Mouse (Mus musculus) heart, embryonic 13.5 days (tissue): ENCODE results near the gene Mef2d. TPM values are rescaled to one million over a fixed set of nuclear protein-coding genes. Genes with fewer than 3 reads are reported as not detected.

Experiments
- ATAC-seq: fragments of 200-750 bp; cut with Nextera tagmentation; 2 replicates; pipeline ENCODE4 v1.8.0; 2017; ENCODE audit warnings: moderate TSS enrichment; ENCODE audit not compliant: insufficient number of reproducible peaks, low FRiP score, low TSS enrichment; ENCODE audit errors: extremely low read depth
- H3K27ac ChIP-seq: fragments of 300-500 bp; sonication (generic); replicated peaks from 2 replicates; pipeline ENCODE4 v1.5.1; 2015; ENCODE audit warnings: moderate library complexity, mild to moderate bottlenecking, inconsistent platforms
- H3K27me3 ChIP-seq: fragments of 300-500 bp; sonication (generic); replicated peaks from 2 replicates; pipeline ENCODE4 v1.6.1; 2015; ENCODE audit warnings: mild to moderate bottlenecking, inconsistent platforms
- H3K36me3 ChIP-seq: fragments of 300-500 bp; sonication (generic); 2 replicates; pipeline ENCODE4 v1.6.1; 2015; ENCODE audit warnings: mild to moderate bottlenecking, inconsistent platforms
- H3K4me1 ChIP-seq: fragments of 300-500 bp; sonication (generic); 2 replicates; pipeline ENCODE4 v1.6.1; 2015; ENCODE audit warnings: inconsistent platforms
- H3K4me2 ChIP-seq: fragments of 300-500 bp; sonication (generic); 2 replicates; pipeline ENCODE4 v1.6.1; 2015; ENCODE audit warnings: inconsistent platforms, mild to moderate bottlenecking, moderate library complexity
- H3K4me3 ChIP-seq: fragments of 300-500 bp; sonication (generic); 2 replicates; pipeline ENCODE4 v1.5.1; 2015; ENCODE audit warnings: moderate library complexity, mild to moderate bottlenecking, inconsistent platforms
- H3K9ac ChIP-seq: fragments of 300-500 bp; sonication (generic); 2 replicates; pipeline ENCODE4 v1.6.1; 2015; ENCODE audit warnings: inconsistent platforms, mild to moderate bottlenecking, moderate library complexity
- H3K9me3 ChIP-seq: fragments of 300-500 bp; sonication (generic); 2 replicates; pipeline ENCODE4 v1.6.1; 2016; ENCODE audit warnings: inconsistent platforms
- WGBS: fragments of 180-500 bp; shearing (Covaris S2); methylation state at CpG from one replicate; pipeline ENCODE4 v1.1.7; 2015; ENCODE audit warnings: mixed read lengths; 5-methylcytosine and 5-hydroxymethylcytosine counted together
- polyA plus RNA-seq: library from polyadenylated mRNA; unstranded; fragments of >200 nt; fragmentation: Nextera tagmentation; extraction: Ambion mirVana; gene quantifications from 2 replicates; pipeline ENCODE4 v1.2.1, GENCODE M21; 2015

The Mef2d gene
- polyA plus RNA-seq, 1 experiment from 2014 or later = 37.1 TPM

GRCm38 (mm10) chr3:88203999-88204700 lies 62.0 kb downstream of the Mef2d start:
- no peak overlapping the region for H3K9ac ChIP-seq
- H3K4me2 ChIP-seq = no peak overlapping the region
- H3K4me3 ChIP-seq = no peak overlapping the region
- H3K36me3 ChIP-seq = no peaks in the 10 kb centered on the region
- no peak overlapping the region for H3K27ac ChIP-seq
- 3% methylated on average over 7 of the region's 7 CpGs for WGBS
- peaks cover 100% of the 10 kb centered on the region for H3K27me3 ChIP-seq
- no peaks in the 10 kb centered on the region for H3K9me3 ChIP-seq
- peaks cover 11% of the 10 kb centered on the region for H3K4me1 ChIP-seq
- no peak for ATAC-seq

- Histone ChIP-seq H3K9ac (no peak overlapping the region), H3K4me3 (no peak overlapping the region), H3K4me1 (peaks cover 11% of the 10 kb centered on the region), H3K9me3 (no peaks in the 10 kb centered on the region), H3K27ac (no peak overlapping the region), H3K36me3 (no peaks in the 10 kb centered on the region), H3K4me2 (no peak overlapping the region), H3K27me3 (peaks cover 100% of the 10 kb centered on the region)
- WGBS = 17% methylated on average over 1 of the region's 1 CpGs
- no peak for ATAC-seq
Observed at GRCm38 (mm10) chr3:88204751-88205150, 62.6 kb downstream of the Mef2d start.

- Histone ChIP-seq H3K4me3 (no peak overlapping the region), H3K27me3 (peaks cover 100% of the 10 kb centered on the region), H3K9me3 (no peaks in the 10 kb centered on the region), H3K4me2 (no peak overlapping the region), H3K4me1 (peaks cover 10% of the 10 kb centered on the region), H3K27ac (no peak overlapping the region), H3K9ac (no peak overlapping the region), H3K36me3 (no peaks in the 10 kb centered on the region)
- 10% methylated on average over 4 of the region's 4 CpGs for WGBS
- no peak for ATAC-seq
Observed at GRCm38 (mm10) chr3:88205176-88205562, 63.0 kb downstream of the Mef2d start.

GRCm38 (mm10) chr3:88205563-88206491 lies 63.7 kb downstream of the Mef2d start:
- Histone ChIP-seq H3K27ac (no peak overlapping the region), H3K9ac (no peak overlapping the region), H3K27me3 (peaks cover 100% of the 10 kb centered on the region), H3K4me1 (peaks cover 3% of the 10 kb centered on the region), H3K9me3 (no peaks in the 10 kb centered on the region), H3K4me3 (no peak overlapping the region), H3K36me3 (no peaks in the 10 kb centered on the region), H3K4me2 (no peak overlapping the region)
- no peak for ATAC-seq
- WGBS = 5% methylated on average over 8 of the region's 8 CpGs

- 3% methylated on average over 3 of the region's 3 CpGs for WGBS
- Histone ChIP-seq H3K36me3 (no peaks in the 10 kb centered on the region), H3K4me1 (no peaks in the 10 kb centered on the region), H3K9me3 (no peaks in the 10 kb centered on the region), H3K27me3 (peaks cover 100% of the 10 kb centered on the region), H3K4me2 (no peak overlapping the region), H3K9ac (no peak overlapping the region), H3K27ac (no peak overlapping the region), H3K4me3 (no peak overlapping the region)
- no peak for ATAC-seq
Observed at GRCm38 (mm10) chr3:88206500-88206899, 64.3 kb downstream of the Mef2d start.

GRCm38 (mm10) chr3:88206901-88207371 lies 64.8 kb downstream of the Mef2d start:
- Histone ChIP-seq H3K9ac (no peak overlapping the region), H3K27me3 (peaks cover 100% of the 10 kb centered on the region), H3K4me1 (no peaks in the 10 kb centered on the region), H3K9me3 (no peaks in the 10 kb centered on the region), H3K27ac (no peak overlapping the region), H3K4me2 (no peak overlapping the region), H3K36me3 (no peaks in the 10 kb centered on the region), H3K4me3 (no peak overlapping the region)
- WGBS = 1% methylated on average over 14 of the region's 14 CpGs
- no peak for ATAC-seq

GRCm38 (mm10) chr3:88207451-88208100 lies 65.4 kb downstream of the Mef2d start:
- no peak overlapping the region for H3K27ac ChIP-seq
- no peak overlapping the region for H3K9ac ChIP-seq
- ATAC-seq = no peak
- 2% methylated on average over 15 of the region's 15 CpGs for WGBS
- H3K4me2 ChIP-seq = no peak overlapping the region
- H3K4me3 ChIP-seq = no peak overlapping the region
- H3K9me3 ChIP-seq = no peaks in the 10 kb centered on the region
- no peaks in the 10 kb centered on the region for H3K4me1 ChIP-seq
- H3K27me3 ChIP-seq = peaks cover 100% of the 10 kb centered on the region
- H3K36me3 ChIP-seq = no peaks in the 10 kb centered on the region

GRCm38 (mm10) chr3:88208226-88208720 lies 66.1 kb downstream of the Mef2d start:
- no peak overlapping the region for H3K9ac ChIP-seq

GRCm38 (mm10) chr3:88209306-88209705 lies 67.1 kb downstream of the Mef2d start:
- no peak overlapping the region for H3K9ac ChIP-seq
- WGBS = 4% methylated on average over 6 of the region's 6 CpGs
- H3K27me3 ChIP-seq = peaks cover 100% of the 10 kb centered on the region
- H3K36me3 ChIP-seq = no peaks in the 10 kb centered on the region
- H3K4me1 ChIP-seq = peaks cover 1% of the 10 kb centered on the region
- H3K27ac ChIP-seq = no peak overlapping the region
- H3K9me3 ChIP-seq = no peaks in the 10 kb centered on the region
- no peak overlapping the region for H3K4me2 ChIP-seq
- no peak overlapping the region for H3K4me3 ChIP-seq
- ATAC-seq = no peak

More at GRCm38 (mm10) chr3:88208226-88208720, 66.1 kb downstream of the Mef2d start:
- H3K4me1 ChIP-seq = no peaks in the 10 kb centered on the region
- no peak overlapping the region for H3K27ac ChIP-seq
- no peaks in the 10 kb centered on the region for H3K9me3 ChIP-seq
- H3K27me3 ChIP-seq = peaks cover 100% of the 10 kb centered on the region
- no peak overlapping the region for H3K4me3 ChIP-seq
- H3K36me3 ChIP-seq = no peaks in the 10 kb centered on the region
- no peak for ATAC-seq
- H3K4me2 ChIP-seq = no peak overlapping the region
- WGBS = 12% methylated on average over 3 of the region's 3 CpGs

GRCm38 (mm10) chr3:88210121-88210520 lies 67.9 kb downstream of the Mef2d start:
- peaks cover 100% of the 10 kb centered on the region for H3K27me3 ChIP-seq
- no peak overlapping the region for H3K27ac ChIP-seq
- no peaks in the 10 kb centered on the region for H3K9me3 ChIP-seq
- no peak overlapping the region for H3K4me2 ChIP-seq
- no peak overlapping the region for H3K9ac ChIP-seq
- peaks cover 9% of the 10 kb centered on the region for H3K4me1 ChIP-seq
- no peak for ATAC-seq
- 29% methylated on average over 2 of the region's 2 CpGs for WGBS
- H3K36me3 ChIP-seq = no peaks in the 10 kb centered on the region
- no peak overlapping the region for H3K4me3 ChIP-seq

- WGBS = 9% methylated on average over 2 of the region's 2 CpGs
- Histone ChIP-seq H3K36me3 (no peaks in the 10 kb centered on the region), H3K27ac (no peak overlapping the region), H3K4me2 (no peak overlapping the region), H3K4me1 (peaks cover 17% of the 10 kb centered on the region), H3K9me3 (no peaks in the 10 kb centered on the region), H3K27me3 (peaks cover 100% of the 10 kb centered on the region), H3K9ac (no peak overlapping the region), H3K4me3 (no peak overlapping the region)
- no peak for ATAC-seq
Observed at GRCm38 (mm10) chr3:88210918-88211317, 68.7 kb downstream of the Mef2d start.
